Mouse (Mus musculus): ENCODE measurements around the gene Gm21828.
"Not testable (repeated sequence)": the region's sequence is repeated elsewhere in the genome, so short reads cannot be mapped to it uniquely, and the experiment has no call there.

Gene Gm21828

GRCm38 (mm10) chrY:13223828-13224227 is at the start of gene Gm21828:
Gm21828 (minus strand) TSS chrY:13223928.
- not testable (repeated sequence) for DNase-seq (ENCODE audit: low spot score)

DNA sequence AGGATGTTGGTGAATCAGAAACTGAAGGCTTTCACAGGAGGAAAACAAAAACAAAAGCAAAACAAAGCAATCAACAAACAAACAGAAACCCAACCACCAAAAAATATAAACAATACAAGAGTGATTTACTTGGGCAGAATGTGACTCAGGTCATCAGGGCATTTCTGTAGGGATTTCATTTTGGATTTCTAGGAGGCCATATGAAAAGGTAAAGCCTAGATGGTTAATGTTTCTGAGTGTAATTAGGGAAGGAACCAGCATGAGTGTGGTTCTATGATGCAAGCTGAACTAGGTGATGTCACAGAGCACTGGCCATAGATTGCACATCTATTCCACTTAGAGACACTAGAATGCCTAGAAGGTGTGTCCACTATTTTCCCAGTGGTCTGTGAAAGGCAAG is 28.4 kb upstream of the Gm21828 start, which contains the start of the genes Gm21440 and Gm21454:
Gene Gm21440 (plus strand): TSS at position 301 of the 400 bp plus-strand sequence.
Gene Gm21454 (plus strand): TSS at position 352 of the 400 bp plus-strand sequence.
- not testable (repeated sequence) for DNase-seq (ENCODE audit: low spot score)

Data from yolk sac, embryonic 10.5 days (tissue).